Mouse (Mus musculus) liver, embryonic 11.5 days (tissue): ENCODE measurements around the gene Pgap3. TPM values are rescaled to one million over a fixed set of nuclear protein-coding genes. Genes with fewer than 3 reads are reported as not detected.

Experiments used
- ATAC-seq: fragments of 200-750 bp; cut with Nextera tagmentation; replicated peaks from 2 replicates; pipeline ENCODE4 v1.8.0; 2017; ENCODE audit warnings: moderate number of reproducible peaks, mild to moderate bottlenecking, moderate TSS enrichment, moderate library complexity; ENCODE audit not compliant: low FRiP score
- DNase-seq: peaks from one replicate; pipeline ENCODE4 v3.0.0-alpha.2; 2017; ENCODE audit warnings: low spot score
- H3K27ac ChIP-seq: fragments of 300-500 bp; sonication (generic); 2 replicates; pipeline ENCODE4 v1.5.1; 2014; ENCODE audit warnings: mild to moderate bottlenecking, low read depth, low read length, control low read depth
- H3K27me3 ChIP-seq: fragments of 300-500 bp; sonication (generic); replicated peaks from 2 replicates; pipeline ENCODE4 v1.6.1; 2014; ENCODE audit warnings: low read length, mixed read lengths; ENCODE audit not compliant: control insufficient read depth, insufficient read depth
- H3K36me3 ChIP-seq: fragments of 300-500 bp; sonication (generic); 2 replicates; pipeline ENCODE4 v1.6.1; 2014; ENCODE audit warnings: mild to moderate bottlenecking, low read length, moderate library complexity, mixed read lengths; ENCODE audit not compliant: control insufficient read depth, insufficient read depth
- H3K4me1 ChIP-seq: fragments of 300-500 bp; sonication (generic); replicated peaks from 2 replicates; pipeline ENCODE4 v1.6.1; 2014; ENCODE audit warnings: low read length, mixed read lengths; ENCODE audit not compliant: control insufficient read depth, insufficient read depth
- H3K4me2 ChIP-seq: fragments of 300-500 bp; sonication (generic); 2 replicates; pipeline ENCODE4 v1.6.1; 2014; ENCODE audit warnings: mild to moderate bottlenecking, control low read depth, moderate library complexity
- H3K4me3 ChIP-seq: fragments of 300-500 bp; sonication (generic); 2 replicates; pipeline ENCODE4 v1.5.1; 2014; ENCODE audit warnings: low read depth, low read length, control low read depth
- H3K9ac ChIP-seq: fragments of 300-500 bp; sonication (generic); 2 replicates; pipeline ENCODE4 v1.6.1; 2014; ENCODE audit warnings: low read depth, low read length, control low read depth
- H3K9me3 ChIP-seq: fragments of 300-500 bp; sonication (generic); 2 replicates; pipeline ENCODE4 v1.6.1; 2016; ENCODE audit warnings: low read length, inconsistent platforms, mixed read lengths; ENCODE audit not compliant: control insufficient read depth
- WGBS: fragments of 180-500 bp; shearing (Covaris S2); extraction: QIAGEN DNeasy Blood & Tissue Kit; methylation state at CpG from one replicate; pipeline ENCODE4 v1.1.7; 2014; 5-methylcytosine and 5-hydroxymethylcytosine counted together
- polyA plus RNA-seq: library from polyadenylated mRNA; unstranded; fragments of >200 nt; fragmentation: Nextera tagmentation; extraction: Ambion mirVana; gene quantifications from 2 replicates; pipeline ENCODE4 v1.2.1, GENCODE M21; 2014

Pgap3 gene
- polyA plus RNA-seq, 1 experiment from 2014 or later: 6.4 TPM

- peaks cover 27% of the 10 kb centered on the region for H3K4me1 ChIP-seq
Observed at GRCm38 (mm10) chr11:98360866-98361521, 39.3 kb downstream of the Pgap3 start.

GRCm38 (mm10) chr11:98358161-98359083, 41.9 kb downstream of the Pgap3 start, which contains the start of gene Stard3:
Gene Stard3 (plus strand): TSS chr11:98358368.
- H3K4me1 ChIP-seq: peaks cover 22% of the 10 kb centered on the region
- ATAC-seq: peak; percentile 85
- peak within 1 kb of the TSS; percentile 80 for H3K27ac ChIP-seq
- peak; percentile 90 for DNase-seq
- H3K9ac ChIP-seq: peak within 1 kb of the TSS; percentile 84
- H3K4me2 ChIP-seq: peak within 1 kb of the TSS; percentile 73
- H3K27me3 ChIP-seq: peaks cover 19% of the 10 kb centered on the region
- no peaks in the 10 kb centered on the region for H3K36me3 ChIP-seq
- under 1% methylated on average over 59 of the region's 60 CpGs for WGBS
- H3K9me3 ChIP-seq: no peaks in the 10 kb centered on the region
- H3K4me3 ChIP-seq: peak within 1 kb of the TSS; percentile 74

More at GRCm38 (mm10) chr11:98360866-98361521, 39.3 kb downstream of the Pgap3 start:
- ATAC-seq (no peak), DNase-seq (no peak)
- Histone ChIP-seq H3K4me2 (peak overlapping the region; percentile 12; the same call in 1 of the 2 replicates), H3K4me3 (no peak overlapping the region; the same call in 1 of the 2 replicates), H3K27ac (no peak overlapping the region), H3K9me3 (no peaks in the 10 kb centered on the region), H3K36me3 (no peaks in the 10 kb centered on the region), H3K9ac (no peak overlapping the region), H3K27me3 (no peaks in the 10 kb centered on the region)
- 67% methylated on average over 9 of the region's 9 CpGs for WGBS

GRCm38 (mm10) chr11:98357396-98358160, 42.7 kb downstream of the Pgap3 start:
- Histone ChIP-seq H3K4me2 (peak overlapping the region; percentile 73), H3K4me1 (peaks cover 22% of the 10 kb centered on the region), H3K27me3 (peaks cover 28% of the 10 kb centered on the region), H3K36me3 (no peaks in the 10 kb centered on the region), H3K4me3 (peak overlapping the region; percentile 74), H3K9ac (peak overlapping the region; percentile 84), H3K27ac (peak overlapping the region; percentile 80), H3K9me3 (no peaks in the 10 kb centered on the region)
- ATAC-seq: no peak
- WGBS: 12% methylated on average over 13 of the region's 13 CpGs
- no peak for DNase-seq

GRCm38 (mm10) chr11:98356625-98357394, 43.5 kb downstream of the Pgap3 start:
- no peak overlapping the region for H3K27ac ChIP-seq
- peaks cover 35% of the 10 kb centered on the region for H3K27me3 ChIP-seq
- peak overlapping the region; percentile 73; the same call in 1 of the 2 replicates for H3K4me2 ChIP-seq
- no peak for ATAC-seq
- H3K9me3 ChIP-seq: no peaks in the 10 kb centered on the region
- H3K4me3 ChIP-seq: no peak overlapping the region
- no peak for DNase-seq
- H3K36me3 ChIP-seq: no peaks in the 10 kb centered on the region
- H3K9ac ChIP-seq: peak overlapping the region; percentile 84; the same call in 1 of the 2 replicates
- peaks cover 22% of the 10 kb centered on the region for H3K4me1 ChIP-seq
- WGBS: 71% methylated on average over 7 of the region's 7 CpGs

- DNase-seq (peak; percentile 57), ATAC-seq (peak; percentile 33; the same call in 1 of the 2 replicates)
- Histone ChIP-seq H3K27ac (no peak overlapping the region), H3K9ac (no peak overlapping the region), H3K4me3 (no peak overlapping the region), H3K27me3 (peaks cover 45% of the 10 kb centered on the region), H3K4me1 (peaks cover 22% of the 10 kb centered on the region), H3K36me3 (no peaks in the 10 kb centered on the region), H3K9me3 (no peaks in the 10 kb centered on the region), H3K4me2 (peak overlapping the region; percentile 4; the same call in 1 of the 2 replicates)
- WGBS: 8% methylated on average over 6 of the region's 6 CpGs
Observed at GRCm38 (mm10) chr11:98355732-98356299, 44.5 kb downstream of the Pgap3 start.

GRCm38 (mm10) chr11:98354445-98354844, 45.8 kb downstream of the Pgap3 start:
- H3K27ac ChIP-seq: no peak overlapping the region
- peaks cover 17% of the 10 kb centered on the region for H3K4me1 ChIP-seq
- no peak overlapping the region for H3K9ac ChIP-seq
- no peak overlapping the region for H3K4me2 ChIP-seq
- no peak overlapping the region for H3K4me3 ChIP-seq
- 61% methylated on average over 14 of the region's 14 CpGs for WGBS
- peaks cover 59% of the 10 kb centered on the region for H3K27me3 ChIP-seq
- DNase-seq: no peak
- no peaks in the 10 kb centered on the region for H3K9me3 ChIP-seq
- ATAC-seq: no peak
- H3K36me3 ChIP-seq: no peaks in the 10 kb centered on the region

GRCm38 (mm10) chr11:98353651-98354211, 46.6 kb downstream of the Pgap3 start:
- WGBS: 36% methylated on average over 8 of the region's 8 CpGs
- Histone ChIP-seq H3K9me3 (no peaks in the 10 kb centered on the region), H3K36me3 (no peaks in the 10 kb centered on the region), H3K27ac (no peak overlapping the region), H3K27me3 (peaks cover 66% of the 10 kb centered on the region), H3K9ac (no peak overlapping the region), H3K4me1 (peaks cover 15% of the 10 kb centered on the region), H3K4me2 (no peak overlapping the region), H3K4me3 (no peak overlapping the region)
- DNase-seq (no peak), ATAC-seq (no peak)
